Comparison of ENCODE assay signal across 8 mouse cellular contexts in the genomic region with DNA sequence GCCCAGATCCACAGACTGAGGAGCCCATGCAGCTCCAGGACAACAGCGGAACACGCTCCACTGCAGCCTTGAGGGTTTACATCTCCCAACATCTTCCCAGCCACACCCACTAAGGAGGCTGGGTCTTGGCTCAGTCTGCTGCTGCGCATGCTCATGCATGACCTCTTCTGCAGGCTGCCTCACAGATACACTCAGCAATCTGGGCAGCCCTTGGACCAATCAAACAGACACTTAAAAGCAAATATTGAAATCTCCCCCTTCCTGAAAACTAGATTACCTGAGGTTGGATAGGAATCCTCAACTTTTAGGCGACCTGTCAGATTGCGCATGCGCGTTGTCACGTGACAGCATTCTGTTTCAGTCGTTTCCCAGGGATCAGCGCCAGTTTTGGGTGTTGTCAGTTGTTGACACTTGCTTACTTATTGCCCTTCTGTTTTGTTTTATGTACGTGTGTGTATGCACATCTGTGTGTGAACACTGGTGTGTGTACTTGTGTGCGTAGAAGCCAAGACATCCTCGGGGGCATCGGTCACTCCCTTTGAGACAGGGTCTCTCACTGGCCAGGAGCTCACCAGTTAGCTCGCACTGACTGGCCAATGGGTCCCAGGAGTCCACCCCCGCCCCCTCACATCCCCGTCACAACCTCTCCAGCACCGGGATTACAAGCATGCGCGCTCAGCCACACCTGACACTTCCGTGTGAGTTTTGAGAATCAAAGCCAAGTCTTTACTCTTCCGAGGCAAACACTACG. TPM values are rescaled to one million over a fixed set of nuclear protein-coding genes. Genes with fewer than 3 reads are reported as not detected.
DNase-seq lines count a peak whose midpoint lies in the region; ATAC-seq lines count a peak whose summit lies in the region.

No protein-coding gene starts in this region.

- H3K4me2 ChIP-seq in heart, embryonic 11.5 days, result peak overlapping the region; percentile 56
- peak overlapping the region; percentile 53 for H3K4me2 ChIP-seq in limb, embryonic 12.5 days
- H3K4me2 ChIP-seq in midbrain, embryonic 11.5 days, result peak overlapping the region; percentile 37

- peak overlapping the region; percentile 28; the same call in 1 of the 2 replicates for H3K9ac ChIP-seq in heart, embryonic 11.5 days (ENCODE audit: low read depth, low read length)
- H3K9ac ChIP-seq in limb, embryonic 12.5 days (replicated peaks), result peak overlapping the region; percentile 37; the same call in 1 of the 2 replicates
- 0 out of 2 replicates have a peak overlapping the region, but pooled peaks have one; percentile 36 for H3K9ac ChIP-seq in midbrain, embryonic 11.5 days (ENCODE audit: low read length)

- H3K36me3 ChIP-seq in heart, embryonic 11.5 days (ENCODE audit: control insufficient read depth, insufficient read depth, low read length), result no peaks in the 10 kb centered on the region
- no peaks in the 10 kb centered on the region for H3K36me3 ChIP-seq in limb, embryonic 12.5 days
- no peaks in the 10 kb centered on the region for H3K36me3 ChIP-seq in midbrain, embryonic 11.5 days (ENCODE audit: control insufficient read depth, insufficient read depth, low read length)

- peak; percentile 86 for ATAC-seq in erythroblast, adult 5-6 weeks (replicated peaks; ENCODE audit: low FRiP score, poor library complexity, severe bottlenecking)
- peak; percentile 63; the same call in 1 of the 2 replicates for ATAC-seq in heart, embryonic 11.5 days (replicated peaks; ENCODE audit: insufficient number of reproducible peaks, low FRiP score, low TSS enrichment)
- no peak for ATAC-seq in limb, embryonic 12.5 days (ENCODE audit: insufficient number of reproducible peaks, insufficient read depth, low FRiP score, low TSS enrichment, low read depth)
- peak; percentile 68 for ATAC-seq in midbrain, embryonic 11.5 days (ENCODE audit: low FRiP score)

- no peaks in the 10 kb centered on the region for H3K9me3 ChIP-seq in heart, embryonic 11.5 days (replicated peaks; ENCODE audit: control insufficient read depth, low read length)
- H3K9me3 ChIP-seq in limb, embryonic 12.5 days, result no peaks in the 10 kb centered on the region
- no peaks in the 10 kb centered on the region for H3K9me3 ChIP-seq in midbrain, embryonic 11.5 days (ENCODE audit: control insufficient read depth, low read length)

- 0 out of 2 replicates have a peak overlapping the region, but pooled peaks have one; percentile 10 for H3K27ac ChIP-seq in heart, embryonic 11.5 days (ENCODE audit: low read depth, low read length)
- H3K27ac ChIP-seq in limb, embryonic 12.5 days, result peak overlapping the region; percentile 50
- H3K27ac ChIP-seq in midbrain, embryonic 11.5 days (ENCODE audit: low read depth, low read length), result no peak overlapping the region

- no peaks in the 10 kb centered on the region for H3K27me3 ChIP-seq in heart, embryonic 11.5 days (ENCODE audit: control insufficient read depth, insufficient read depth, low read length)
- H3K27me3 ChIP-seq in limb, embryonic 12.5 days, result no peaks in the 10 kb centered on the region
- no peaks in the 10 kb centered on the region for H3K27me3 ChIP-seq in midbrain, embryonic 11.5 days (ENCODE audit: control insufficient read depth, insufficient read depth, low read length)

- WGBS in heart, embryonic 11.5 days (ENCODE audit: insufficient replicate concordance), result 60% methylated on average over 23 of the region's 23 CpGs
- 65% methylated on average over 23 of the region's 23 CpGs for WGBS in limb, embryonic 12.5 days
- WGBS in midbrain, embryonic 11.5 days, result 66% methylated on average over 23 of the region's 23 CpGs

- peak; percentile 37 to 56 for DNase-seq in urinary bladder, adult 18-20 months (ENCODE audit: low spot score in 2 of 2)
- DNase-seq in urinary bladder, postnatal 10 days (ENCODE audit: low spot score), result no peak
- peak; percentile 79 for DNase-seq in kidney, adult 9 months
- peak; percentile 89 for DNase-seq in midbrain, embryonic 11.5 days (ENCODE audit: low spot score, missing footprints)
- peak; percentile 71 for DNase-seq in right cerebral cortex, postnatal 4 days

- H3K4me3 ChIP-seq in heart, embryonic 11.5 days (ENCODE audit: low read depth, low read length), result peak overlapping the region; percentile 32
- H3K4me3 ChIP-seq in limb, embryonic 12.5 days (replicated peaks), result peak overlapping the region; percentile 26
- H3K4me3 ChIP-seq in midbrain, embryonic 11.5 days (ENCODE audit: low read depth, low read length), result peak overlapping the region; percentile 15

- no peaks in the 10 kb centered on the region for H3K4me1 ChIP-seq in heart, embryonic 11.5 days (ENCODE audit: control insufficient read depth, insufficient read depth, low read length)
- peaks cover 9% of the 10 kb centered on the region for H3K4me1 ChIP-seq in limb, embryonic 12.5 days (replicated peaks)
- H3K4me1 ChIP-seq in midbrain, embryonic 11.5 days (ENCODE audit: control insufficient read depth, insufficient read depth, low read length), result peaks cover 5% of the 10 kb centered on the region

RNA-seq across cellular contexts. Expression of a gene that starts 8.9 kb away (rescaled TPM):
- 4.6 and 10.6 TPM in 2 replicates for total RNA-seq in erythroblast, adult 5-6 weeks (2015; ENCODE audit: low replicate concordance)
- total RNA-seq in erythroblast, adult 5-6 weeks (2017; ENCODE audit: low replicate concordance), result 5.5 and 7.1 TPM in 2 replicates
- polyA plus RNA-seq in heart, embryonic 11.5 days (2014; fragmentation: Nextera tagmentation; extraction: Ambion mirVana), result 49.6 and 62.9 TPM in 2 replicates
- polyA plus RNA-seq in limb, embryonic 12.5 days (2016; fragmentation: Nextera tagmentation; extraction: Ambion mirVana), result 39.4 and 43.4 TPM in 2 replicates
- polyA plus RNA-seq in midbrain, embryonic 11.5 days (2014; fragmentation: Nextera tagmentation; extraction: Ambion mirVana), result 15.5 and 19.0 TPM in 2 replicates

RNA-seq across cellular contexts. Expression of a gene that starts 30.4 kb away (rescaled TPM):
- total RNA-seq in erythroblast, adult 5-6 weeks (2015; ENCODE audit: low replicate concordance), result not detected in 2 replicates
- total RNA-seq in erythroblast, adult 5-6 weeks (2017; ENCODE audit: low replicate concordance), result 0.56 and 1.5 TPM in 2 replicates
- 3.5 and 4.0 TPM in 2 replicates for polyA plus RNA-seq in heart, embryonic 11.5 days (2014; fragmentation: Nextera tagmentation; extraction: Ambion mirVana)
- polyA plus RNA-seq in limb, embryonic 12.5 days (2016; fragmentation: Nextera tagmentation; extraction: Ambion mirVana), result 8.7 and 8.8 TPM in 2 replicates
- polyA plus RNA-seq in midbrain, embryonic 11.5 days (2014; fragmentation: Nextera tagmentation; extraction: Ambion mirVana), result 18.6 and 18.9 TPM in 2 replicates

RNA-seq across cellular contexts. Expression of a gene that starts 30.4 kb away (rescaled TPM):
- total RNA-seq in erythroblast, adult 5-6 weeks (2015; ENCODE audit: low replicate concordance), result 0.38 TPM in 1 of 2 replicates, not detected in the other
- 0.09 and 0.42 TPM in 2 replicates for total RNA-seq in erythroblast, adult 5-6 weeks (2017; ENCODE audit: low replicate concordance)
- polyA plus RNA-seq in heart, embryonic 11.5 days (2014; fragmentation: Nextera tagmentation; extraction: Ambion mirVana), result 4.1 and 4.7 TPM in 2 replicates
- polyA plus RNA-seq in limb, embryonic 12.5 days (2016; fragmentation: Nextera tagmentation; extraction: Ambion mirVana), result 17.4 and 22.2 TPM in 2 replicates
- polyA plus RNA-seq in midbrain, embryonic 11.5 days (2014; fragmentation: Nextera tagmentation; extraction: Ambion mirVana), result 13.3 and 15.2 TPM in 2 replicates

RNA-seq across cellular contexts. Expression of a gene that starts 41.1 kb away (rescaled TPM):
- total RNA-seq in erythroblast, adult 5-6 weeks (2015; ENCODE audit: low replicate concordance), result 71.5 and 81.1 TPM in 2 replicates
- 44.6 and 45.7 TPM in 2 replicates for total RNA-seq in erythroblast, adult 5-6 weeks (2017; ENCODE audit: low replicate concordance)
- 313 and 316 TPM in 2 replicates for polyA plus RNA-seq in heart, embryonic 11.5 days (2014; fragmentation: Nextera tagmentation; extraction: Ambion mirVana)
- polyA plus RNA-seq in limb, embryonic 12.5 days (2016; fragmentation: Nextera tagmentation; extraction: Ambion mirVana), result 390 and 396 TPM in 2 replicates
- polyA plus RNA-seq in midbrain, embryonic 11.5 days (2014; fragmentation: Nextera tagmentation; extraction: Ambion mirVana), result 389 and 409 TPM in 2 replicates

RNA-seq across cellular contexts. Expression of a gene that starts 48.8 kb away (rescaled TPM):
- total RNA-seq in erythroblast, adult 5-6 weeks (2015; ENCODE audit: low replicate concordance), result not detected in 2 replicates
- total RNA-seq in erythroblast, adult 5-6 weeks (2017; ENCODE audit: low replicate concordance), result not detected in 2 replicates
- 0.14 and 0.38 TPM in 2 replicates for polyA plus RNA-seq in heart, embryonic 11.5 days (2014; fragmentation: Nextera tagmentation; extraction: Ambion mirVana)
- 0.27 and 0.56 TPM in 2 replicates for polyA plus RNA-seq in limb, embryonic 12.5 days (2016; fragmentation: Nextera tagmentation; extraction: Ambion mirVana)
- polyA plus RNA-seq in midbrain, embryonic 11.5 days (2014; fragmentation: Nextera tagmentation; extraction: Ambion mirVana), result not detected in 2 replicates
